Mouse (Mus musculus) cerebellum, adult 11 months (tissue): ENCODE measurements around the gene Dync1li1.

Experiments used
- DNase-seq: peaks from one replicate; pipeline ENCODE4 v3.0.0; 2022

Gene Dync1li1

DNA sequence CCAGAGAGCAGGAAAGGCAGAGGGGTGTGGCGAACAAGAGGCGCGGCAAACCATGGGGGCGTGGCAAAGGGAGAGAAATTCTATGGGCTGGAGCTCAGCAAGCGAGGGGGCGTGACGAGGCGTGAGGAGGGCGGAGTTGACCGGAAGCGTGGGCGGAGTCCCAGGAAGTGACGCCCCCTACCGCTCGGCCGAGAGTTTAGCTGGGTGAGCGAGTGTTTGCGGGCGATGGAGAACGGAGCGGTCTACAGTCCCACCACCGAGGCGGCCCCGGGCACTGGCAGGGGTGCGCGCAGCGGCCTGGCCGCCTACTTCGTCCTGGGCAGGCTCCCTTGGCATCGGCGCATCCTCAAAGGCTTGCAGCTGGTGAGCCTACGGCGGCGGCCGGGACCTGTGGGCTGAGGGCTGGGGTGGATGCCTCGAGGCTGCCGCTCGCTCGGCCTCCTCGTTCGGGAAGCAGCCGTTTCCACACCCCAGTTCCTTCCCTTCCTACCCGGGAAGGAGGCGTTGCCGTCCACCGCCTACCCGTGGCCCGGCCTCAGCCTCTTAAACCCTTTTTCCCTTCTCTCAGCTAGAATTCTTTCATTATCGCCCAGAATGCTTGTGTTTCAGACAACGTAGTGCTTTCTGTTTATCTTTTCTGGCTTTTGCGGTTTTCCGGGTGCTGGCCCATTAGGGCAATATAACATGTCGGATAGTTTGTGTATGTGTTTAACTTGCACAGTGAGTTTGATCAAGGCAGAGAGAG lies 42.6 kb downstream of the Dync1li1 start, which contains the start of gene Cmtm6:
Gene Cmtm6 (plus strand): TSS at position 106 of the 745 bp plus-strand sequence.
- DNase-seq, result peak; percentile 91

DNA sequence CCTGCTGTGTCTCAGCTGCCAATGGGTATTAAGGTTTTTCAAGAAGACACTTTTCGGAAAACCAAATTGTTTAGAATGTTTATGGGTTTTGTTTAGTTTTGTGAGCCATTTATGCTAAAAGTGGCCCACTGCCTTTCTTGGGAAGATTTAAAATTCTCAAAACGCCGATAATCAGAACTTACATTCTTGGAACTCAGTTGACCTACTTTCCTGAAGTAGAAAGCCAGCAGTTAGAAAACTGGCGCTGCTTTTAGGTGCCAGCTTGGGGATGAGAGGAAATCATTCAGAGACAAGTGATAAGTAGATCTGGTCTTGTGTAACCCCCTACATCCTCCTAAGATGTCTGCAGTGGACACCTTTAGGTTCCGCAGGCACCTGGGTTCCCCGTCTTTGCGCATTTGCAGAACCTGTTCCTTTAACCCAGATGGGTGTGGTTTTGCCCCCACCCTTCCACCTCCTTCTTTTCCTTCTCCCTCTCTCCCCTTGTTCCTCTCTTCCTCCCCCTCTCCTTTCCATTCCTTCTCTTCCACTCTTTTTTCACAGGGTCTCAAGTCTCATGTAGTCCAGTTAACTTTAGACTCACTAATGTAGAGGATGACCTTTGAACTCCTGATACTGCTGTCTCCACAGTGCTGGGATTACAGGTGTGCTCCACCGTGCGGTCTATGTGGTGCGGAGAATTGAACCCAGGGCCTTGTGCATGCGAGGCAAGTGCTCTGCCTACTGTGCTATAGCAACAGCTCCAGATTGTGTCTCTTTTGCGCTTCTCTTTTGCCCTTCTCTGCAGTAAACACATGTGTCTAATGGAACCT lies 43.5 kb downstream of the Dync1li1 start:
- no peak for DNase-seq

DNA sequence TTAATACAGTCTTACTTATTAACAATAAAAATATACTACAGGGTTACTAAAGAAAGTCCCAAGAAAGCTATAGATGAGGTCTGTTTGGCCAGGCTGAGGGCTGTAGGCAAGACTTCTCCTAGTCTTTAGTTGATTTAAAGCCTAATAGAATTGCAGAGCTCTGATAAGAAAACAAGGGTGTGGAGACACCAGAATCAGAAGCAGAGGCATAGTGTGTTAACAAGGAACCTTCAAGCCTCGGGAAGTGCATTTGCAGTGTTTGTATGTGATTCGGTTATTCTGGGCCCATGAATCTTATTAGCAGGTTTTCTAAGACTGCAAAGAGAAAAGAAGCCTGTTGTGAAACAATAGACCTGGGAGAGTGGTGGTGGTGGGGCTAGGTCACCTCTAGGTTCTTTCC lies 44.6 kb downstream of the Dync1li1 start:
- no peak for DNase-seq

DNA sequence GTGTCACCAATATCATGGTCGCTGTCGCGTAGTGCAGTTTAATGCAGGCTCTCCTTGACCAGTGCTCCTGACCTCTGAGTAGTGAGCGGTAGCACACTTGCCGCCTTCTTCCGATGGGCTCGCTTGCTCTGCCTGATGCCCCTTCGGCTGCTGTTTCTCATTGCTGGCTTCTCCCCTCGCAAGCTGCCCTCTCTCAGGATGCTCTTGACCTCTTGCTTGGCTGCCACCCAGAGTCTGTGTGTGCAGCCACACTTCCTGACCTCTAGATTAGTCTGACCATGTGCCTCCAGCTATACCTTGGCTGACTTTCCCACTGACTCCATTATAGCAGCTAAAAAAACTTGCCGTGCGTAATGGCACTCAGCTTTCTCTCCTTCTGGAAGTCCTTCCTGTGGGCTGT lies 47.9 kb downstream of the Dync1li1 start:
- DNase-seq, result no peak

GRCm38 (mm10) chr9:114740336-114740735 lies 51.7 kb downstream of the Dync1li1 start:
- no peak for DNase-seq

DNA sequence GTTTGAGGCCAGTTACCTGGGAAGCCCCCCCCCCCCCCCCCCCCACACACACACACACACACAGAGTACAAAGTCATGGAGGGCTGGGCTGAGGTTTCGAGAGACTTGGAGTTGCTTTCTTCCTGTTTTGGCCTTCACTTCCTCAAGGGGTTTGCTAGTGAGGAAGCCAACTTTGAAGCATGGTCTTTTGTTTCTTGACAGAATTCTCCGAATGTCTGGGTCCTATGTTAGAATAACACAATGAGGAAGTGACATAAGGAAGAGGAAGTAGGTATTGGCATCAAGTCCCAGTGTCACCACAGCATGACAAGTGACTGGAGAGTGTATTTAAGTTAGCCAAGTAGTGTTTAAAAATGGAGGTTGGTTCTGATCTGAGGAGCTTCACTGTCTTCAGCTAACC lies 54.1 kb downstream of the Dync1li1 start:
- DNase-seq, result no peak

GRCm38 (mm10) chr9:114745163-114745562 lies 56.6 kb downstream of the Dync1li1 start:
- no peak for DNase-seq

- DNase-seq, result no peak
Observed at GRCm38 (mm10) chr9:114745654-114746053, 57.1 kb downstream of the Dync1li1 start.

GRCm38 (mm10) chr9:114747012-114747411 lies 58.4 kb downstream of the Dync1li1 start:
- no peak for DNase-seq

DNA sequence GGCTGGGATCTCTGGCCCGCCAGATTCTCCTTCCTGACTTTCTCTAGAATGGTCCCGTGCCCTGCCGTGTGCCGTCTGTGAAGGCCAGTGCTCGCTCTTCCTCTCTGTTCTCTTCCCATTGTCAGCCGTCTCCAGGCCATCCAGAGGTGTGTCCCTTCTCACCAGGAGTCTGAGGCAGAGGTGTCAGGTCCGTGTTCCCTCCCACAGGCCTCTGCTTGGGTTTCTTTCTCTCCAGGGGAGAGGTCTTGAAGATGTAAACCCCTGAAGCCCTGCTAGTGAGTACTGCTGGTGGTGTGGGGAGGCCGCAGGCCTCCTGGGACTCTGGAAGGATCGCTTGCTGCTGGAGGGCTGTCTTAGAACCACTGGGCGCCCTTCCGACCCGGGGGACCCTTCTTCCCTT lies 58.9 kb downstream of the Dync1li1 start:
- DNase-seq, result no peak

- no peak for DNase-seq
Observed at GRCm38 (mm10) chr9:114751582-114751981, 63.0 kb downstream of the Dync1li1 start.

DNA sequence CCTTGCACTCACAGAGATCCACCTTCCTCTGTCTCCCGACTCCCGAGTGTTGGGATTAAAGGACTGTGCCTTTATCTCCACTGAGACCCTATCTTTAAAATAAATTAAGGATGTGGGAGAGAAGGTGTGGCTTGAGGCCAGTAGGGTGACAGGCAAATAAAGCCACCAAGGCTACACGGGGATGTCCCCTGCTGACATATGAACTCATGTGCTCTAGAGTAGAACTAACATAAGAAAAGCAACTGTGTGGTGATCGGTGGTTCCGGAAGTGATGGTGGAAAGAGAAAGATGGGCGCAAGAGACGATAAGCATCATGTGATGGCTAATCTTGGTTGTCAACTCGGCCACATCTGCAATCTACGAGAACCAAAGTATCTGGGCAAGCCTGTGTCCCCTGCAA lies 63.7 kb downstream of the Dync1li1 start:
- no peak for DNase-seq

GRCm38 (mm10) chr9:114752863-114753484 lies 64.4 kb downstream of the Dync1li1 start:
- DNase-seq, result peak; percentile 85

DNA sequence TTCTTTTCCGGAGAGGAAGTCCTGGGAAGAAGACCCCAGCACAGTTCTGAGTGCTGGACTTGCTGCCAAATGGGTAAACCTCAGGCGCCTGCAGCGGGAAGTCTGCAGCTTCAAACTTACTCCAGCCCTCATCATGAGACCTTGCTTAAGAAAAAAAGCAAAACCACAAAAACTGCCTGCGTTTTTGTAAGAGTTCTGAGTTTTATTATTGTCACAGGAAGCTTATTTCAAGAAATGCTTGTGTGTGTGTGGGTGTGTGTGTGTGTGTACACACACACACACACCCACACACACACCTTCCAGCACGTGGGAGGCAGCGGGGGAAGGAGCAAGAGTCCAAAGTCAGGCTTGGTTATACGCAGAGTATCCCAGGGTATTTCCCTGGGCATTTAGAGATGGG lies 69.7 kb downstream of the Dync1li1 start:
- DNase-seq, result no peak

- DNase-seq, result no peak
Observed at GRCm38 (mm10) chr9:114758801-114759200, 70.2 kb downstream of the Dync1li1 start.

DNA sequence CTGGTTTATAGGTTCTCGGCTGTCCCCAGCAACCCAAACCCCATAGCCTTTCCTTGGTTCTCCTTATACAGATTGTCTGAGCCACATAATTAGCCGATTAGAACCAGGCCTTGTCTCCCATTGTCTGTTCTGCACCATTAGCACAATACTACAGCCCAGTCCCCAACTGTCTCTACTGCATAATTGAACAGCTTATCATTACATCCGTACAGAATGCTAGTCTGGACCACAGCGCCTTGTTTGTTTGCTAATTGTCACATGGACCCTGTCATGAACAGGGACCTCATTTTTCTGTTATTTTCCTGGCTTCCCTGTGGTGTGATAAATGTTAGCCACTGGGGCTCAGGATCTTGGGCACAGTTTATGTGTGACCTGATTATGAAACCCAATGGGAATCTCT lies 71.3 kb downstream of the Dync1li1 start:
- no peak for DNase-seq

DNA sequence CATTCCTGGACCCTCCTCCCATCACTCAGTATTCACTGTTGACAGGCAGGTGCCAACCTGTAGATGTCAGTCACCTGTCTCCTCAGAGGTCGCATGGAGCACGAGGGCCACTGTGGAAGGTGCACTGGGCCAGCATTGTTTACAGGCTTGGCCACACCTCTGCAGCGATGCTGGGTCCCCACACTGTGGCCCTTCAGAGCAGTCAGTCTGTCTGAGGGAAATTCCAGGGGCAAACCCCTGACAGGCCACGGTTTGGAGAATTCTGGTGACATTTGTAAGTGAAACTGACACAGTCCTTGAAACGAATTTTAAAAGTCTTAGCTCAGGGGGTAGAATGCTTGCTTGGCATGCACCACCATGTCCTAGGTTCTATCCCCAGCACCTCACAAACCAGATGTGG lies 71.8 kb downstream of the Dync1li1 start:
- DNase-seq, result no peak

- no peak for DNase-seq
Observed at GRCm38 (mm10) chr9:114761848-114762247, 73.3 kb downstream of the Dync1li1 start.

- DNase-seq, result no peak
Observed at GRCm38 (mm10) chr9:114763341-114763740, 74.8 kb downstream of the Dync1li1 start.

- peak; percentile 61 for DNase-seq
Observed at GRCm38 (mm10) chr9:114767030-114767429, 78.4 kb downstream of the Dync1li1 start.

GRCm38 (mm10) chr9:114767507-114767906 lies 78.9 kb downstream of the Dync1li1 start:
- DNase-seq, result no peak

DNA sequence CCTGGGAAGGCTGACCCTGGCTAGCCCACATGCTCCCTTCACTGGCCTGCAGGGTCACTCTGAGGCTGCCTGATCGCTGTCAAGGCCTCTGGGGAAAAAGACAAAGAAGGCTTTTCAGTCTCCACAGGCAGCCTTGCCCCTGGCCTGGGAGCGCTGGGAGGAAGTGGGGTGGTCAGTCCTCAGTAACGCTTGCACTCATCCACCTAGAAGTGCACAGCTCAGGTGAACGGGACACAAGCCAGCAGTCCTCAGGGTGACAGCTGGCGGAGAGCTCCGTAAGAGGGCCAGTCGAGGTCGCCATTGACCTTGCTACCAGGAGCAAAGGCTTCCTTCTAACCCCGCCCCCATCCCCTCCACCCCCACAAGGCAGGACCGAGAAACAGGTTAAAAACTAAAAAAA lies 79.5 kb downstream of the Dync1li1 start:
- no peak for DNase-seq

DNA sequence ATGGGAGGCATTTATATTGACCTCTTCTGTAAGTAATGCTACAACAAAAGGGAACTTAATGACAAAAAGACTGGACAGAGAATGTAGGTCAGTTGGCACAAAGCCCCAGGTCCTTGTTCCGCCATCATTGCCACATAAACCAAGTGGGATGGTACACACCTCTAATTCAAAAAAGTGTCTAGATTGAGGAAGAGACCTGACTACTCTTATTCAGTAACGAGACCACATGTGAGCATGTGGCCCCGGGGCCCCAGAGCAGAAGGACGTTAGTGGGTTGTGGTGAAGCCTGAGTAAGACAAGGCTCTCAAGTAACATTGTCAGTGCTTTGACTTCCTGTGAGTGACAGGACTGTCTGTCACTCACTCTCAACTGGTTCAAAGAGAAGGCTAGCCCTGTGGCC lies 81.6 kb downstream of the Dync1li1 start:
- no peak for DNase-seq

DNA sequence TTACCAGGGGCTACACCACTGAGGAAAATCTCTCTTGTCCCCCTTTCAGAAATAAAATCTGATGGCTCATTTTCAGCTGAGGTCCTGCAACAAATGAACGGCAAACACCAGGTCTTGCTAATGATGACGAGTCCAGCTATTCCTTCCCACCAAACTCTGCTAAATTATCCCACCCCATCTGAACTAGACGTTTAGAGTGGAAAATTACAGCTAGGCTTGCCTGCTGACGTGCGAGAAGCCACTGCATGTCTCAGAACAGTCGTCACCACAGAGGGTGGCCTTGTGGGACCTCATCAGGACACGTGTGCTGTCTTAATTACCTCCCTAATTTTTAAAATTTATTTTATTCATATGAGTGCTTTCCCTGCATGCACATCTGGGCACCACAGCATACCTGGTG lies 83.0 kb downstream of the Dync1li1 start:
- no peak for DNase-seq
